Mouse (Mus musculus): ENCODE results near the gene Zfp664.

GRCm38 (mm10) chr5:124872033-124872432 lies 9.5 kb downstream of the Zfp664 start:
- TF ChIP-seq CTCF (IDR thresholded peaks at IDR 0.05; ENCODE audit: extremely low read depth, insufficient read depth, low read length) (no peak), POLR2A (IDR thresholded peaks at IDR 0.05; ENCODE audit: extremely low read depth, insufficient read depth, low read length) (no peak)
